Mouse (Mus musculus) adrenal gland, adult 8-10 months (tissue): ENCODE measurements around the gene Ttc14. TPM values are rescaled to one million over a fixed set of nuclear protein-coding genes. Genes with fewer than 3 reads are reported as not detected.
A peak's percentile ranks its signal among the peaks of the same experiment; 100 is the strongest.

Source experiments
- DNase-seq: peaks from one replicate; pipeline ENCODE4 v3.0.0; 2022
- total RNA-seq, 4 experiments: library from RNA; stranded (reverse); gene quantifications; 2 replicates each; pipeline ENCODE4 v1.2.4; 2022

Gene Ttc14
- total RNA-seq: 10 to 100 TPM; 34.0 to 82.6 (median 56.1) TPM

DNA sequence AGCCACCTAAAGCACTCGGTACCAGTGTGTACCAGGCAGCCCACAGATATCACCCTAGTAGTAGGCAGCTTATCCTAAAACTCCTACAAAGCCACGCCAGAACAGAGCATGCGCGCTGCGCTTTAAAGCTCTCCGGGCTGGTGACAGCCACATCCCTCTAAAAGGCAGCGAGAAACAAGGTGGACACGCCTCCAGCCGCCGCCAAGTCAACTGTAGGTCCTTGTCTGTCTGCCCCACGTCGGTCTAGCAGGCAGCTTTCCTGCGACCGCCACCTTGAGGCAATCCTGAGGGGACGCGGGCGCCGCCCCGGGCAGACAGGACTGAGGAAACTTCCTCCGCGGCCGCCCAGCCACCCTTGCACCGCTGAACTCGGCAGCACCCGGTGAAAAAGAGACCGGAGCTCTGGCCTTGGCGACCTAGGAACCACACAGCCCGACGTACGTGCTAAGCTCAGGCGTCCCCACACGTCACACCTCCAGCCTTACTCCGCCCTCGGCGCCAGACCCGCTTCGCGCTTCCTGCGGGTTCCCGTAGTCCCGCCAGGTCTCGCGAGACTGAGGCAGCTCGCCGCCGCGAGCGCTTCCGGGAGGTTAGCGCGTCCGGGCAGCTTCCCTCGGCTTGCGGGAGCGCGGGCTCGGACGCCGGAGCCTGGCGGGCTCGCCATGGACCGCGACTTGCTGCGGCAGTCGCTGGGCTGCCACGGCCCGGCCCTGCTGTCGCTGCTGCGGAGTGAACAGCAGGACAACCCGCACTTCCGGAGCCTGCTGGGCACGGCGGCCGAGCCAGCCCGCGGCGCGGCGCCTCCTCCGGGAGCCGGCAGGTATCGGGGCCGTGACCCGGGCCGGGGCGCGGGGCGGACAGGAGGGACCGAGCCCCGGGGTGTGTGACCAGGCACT, at the start of gene Ttc14:
Gene Ttc14, plus strand, starts transcription at position 216 of the 896 bp plus-strand sequence.
- DNase-seq: peak; percentile 96

DNA sequence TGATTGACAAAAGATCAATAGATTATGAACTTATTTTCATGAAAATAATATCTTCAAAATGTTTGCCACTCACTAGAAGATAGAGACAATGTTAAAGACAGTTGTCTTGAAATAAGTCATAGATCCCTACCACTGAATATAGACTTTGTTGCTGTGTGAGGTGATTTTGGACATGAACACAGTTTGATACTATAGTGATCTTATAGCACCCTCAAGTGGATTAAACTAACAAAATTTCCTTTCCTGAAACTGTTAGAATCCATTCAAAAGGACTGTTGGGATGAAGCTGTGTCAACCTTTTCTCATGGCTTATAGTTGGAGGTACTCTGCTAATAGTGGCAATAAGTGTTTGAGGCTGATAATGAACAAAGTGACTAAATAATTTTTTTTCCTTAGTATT, 8.7 kb upstream of the Ttc14 start:
- DNase-seq: no peak

DNA sequence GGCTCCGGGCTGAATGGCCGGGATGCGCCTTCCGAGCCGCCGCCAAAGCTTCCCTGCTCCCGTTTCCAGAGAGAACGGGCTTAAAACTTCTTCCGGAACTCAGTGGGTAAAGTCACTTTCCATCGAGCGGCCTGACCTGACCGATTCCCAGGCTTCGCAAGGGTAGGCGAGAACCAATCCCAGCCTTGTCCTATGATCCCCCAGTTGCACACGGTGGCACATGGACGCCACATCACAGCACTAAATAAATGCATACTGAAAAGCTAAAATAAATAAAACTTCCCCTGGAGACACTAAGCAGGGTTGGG, 835 bp downstream of the Ttc14 start:
- DNase-seq: no peak

DNA sequence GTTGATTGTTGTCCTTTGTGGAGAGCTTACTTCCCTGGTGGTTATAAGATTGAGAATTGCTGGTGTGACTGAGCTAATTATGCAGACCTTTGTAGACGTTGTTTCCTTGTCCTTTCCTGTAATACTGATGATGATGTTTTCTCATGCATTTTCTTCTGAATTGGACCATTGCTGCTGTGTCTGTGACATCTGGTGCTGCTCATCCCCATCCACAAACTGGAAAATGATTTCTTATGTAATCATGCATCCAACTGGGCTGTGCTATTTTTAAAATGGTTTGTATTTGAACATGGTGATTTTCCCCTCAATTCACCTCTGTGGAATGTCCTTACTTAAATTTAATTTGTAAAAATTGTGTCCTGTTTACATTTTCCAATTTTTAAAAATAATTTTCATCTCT, 7.5 kb downstream of the Ttc14 start:
- no peak for DNase-seq

DNA sequence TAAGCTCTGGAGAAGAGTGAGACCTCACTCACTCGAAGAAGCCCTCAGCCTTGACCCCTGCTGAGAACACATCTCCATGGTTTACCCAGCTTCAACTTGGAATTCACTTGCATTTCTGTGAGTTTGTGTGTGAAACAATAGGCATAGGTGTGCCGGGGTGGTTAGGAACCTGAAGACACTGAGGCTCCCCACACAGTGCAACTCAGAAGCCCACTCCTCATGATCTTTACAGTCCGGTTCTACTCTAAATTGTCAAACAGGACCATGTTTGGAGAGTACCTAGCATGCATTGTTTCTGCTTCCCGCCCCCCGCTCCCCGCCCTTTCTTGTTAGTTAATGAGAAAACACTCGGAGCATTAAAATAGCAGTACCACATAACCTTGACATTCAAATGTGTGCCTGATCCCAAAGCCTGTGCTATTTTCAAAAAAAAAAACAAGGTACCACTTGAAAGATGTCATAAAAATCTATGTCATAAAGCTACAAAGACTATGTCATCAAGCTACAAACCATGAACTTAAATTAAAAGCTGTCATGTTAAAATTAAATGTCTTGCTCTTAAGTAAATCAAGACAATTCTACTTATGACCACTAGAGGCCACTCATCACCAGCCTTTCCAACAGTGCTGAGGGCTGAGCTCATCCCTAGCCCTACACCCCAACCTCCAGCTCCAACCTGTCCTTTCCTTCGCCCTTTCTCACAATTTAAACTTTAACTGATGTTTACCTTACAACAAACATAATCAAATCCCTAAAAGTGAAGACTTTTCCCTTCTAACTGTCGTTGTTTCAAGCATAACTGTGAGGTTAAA, 24.7 kb downstream of the Ttc14 start:
- no peak for DNase-seq

DNA sequence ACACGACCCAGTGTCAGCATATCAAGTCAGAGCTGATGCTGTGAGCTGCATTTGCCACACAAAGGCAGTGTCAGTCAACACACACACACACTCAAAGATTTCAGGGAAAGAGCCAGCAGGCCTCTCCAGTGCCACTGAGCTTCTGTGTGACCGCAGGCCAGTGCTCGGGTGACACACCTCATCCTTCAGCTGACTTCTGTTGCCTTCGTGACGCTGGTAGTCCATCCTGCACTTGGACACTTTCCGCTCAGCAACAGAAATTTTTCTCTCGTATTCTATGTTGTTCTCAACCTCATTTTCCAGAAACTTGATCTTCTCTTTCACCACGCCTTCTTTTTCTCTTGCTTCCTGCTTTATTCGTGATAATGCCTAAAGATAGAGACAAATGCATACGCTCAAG, 32.7 kb downstream of the Ttc14 start:
- DNase-seq: no peak

DNA sequence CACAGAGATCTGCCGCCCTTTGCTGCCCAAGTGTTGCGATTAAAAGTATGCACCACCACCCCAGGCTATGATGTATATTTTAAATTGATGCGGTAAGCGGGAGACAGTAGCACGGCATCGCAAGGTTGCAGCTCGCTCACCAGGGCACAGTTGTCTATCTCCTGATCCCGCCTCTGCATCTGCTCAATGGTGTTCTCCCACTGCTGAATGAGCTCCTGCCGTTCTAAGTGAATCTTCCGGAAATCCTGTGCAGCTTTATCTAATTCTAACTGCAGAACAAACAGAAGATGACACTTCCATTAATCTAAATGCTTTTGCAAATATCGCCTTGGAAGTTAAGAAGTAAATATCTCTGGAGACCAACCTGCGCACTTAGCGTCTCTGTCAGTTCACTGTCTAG, 36.9 kb downstream of the Ttc14 start:
- DNase-seq: no peak

DNA sequence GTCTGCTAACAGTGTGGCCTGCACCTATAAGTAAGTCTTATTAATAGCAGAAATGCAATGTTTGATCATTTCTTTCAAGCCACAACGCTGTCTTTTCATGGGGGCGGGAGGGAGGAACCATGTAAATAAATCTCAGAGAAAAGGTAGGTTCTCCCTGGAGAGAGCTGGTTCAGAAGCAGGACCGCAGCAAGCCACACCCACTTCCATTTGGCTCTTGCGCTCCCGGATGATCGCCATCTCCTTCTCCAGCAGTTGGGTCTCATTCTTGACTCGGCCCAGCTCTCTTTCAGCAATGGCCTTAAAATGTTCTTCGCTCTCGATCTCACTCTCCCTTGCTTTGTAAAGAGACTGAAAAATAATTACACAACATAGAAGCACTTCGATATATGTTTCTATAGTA, 39.2 kb downstream of the Ttc14 start:
- no peak for DNase-seq

DNA sequence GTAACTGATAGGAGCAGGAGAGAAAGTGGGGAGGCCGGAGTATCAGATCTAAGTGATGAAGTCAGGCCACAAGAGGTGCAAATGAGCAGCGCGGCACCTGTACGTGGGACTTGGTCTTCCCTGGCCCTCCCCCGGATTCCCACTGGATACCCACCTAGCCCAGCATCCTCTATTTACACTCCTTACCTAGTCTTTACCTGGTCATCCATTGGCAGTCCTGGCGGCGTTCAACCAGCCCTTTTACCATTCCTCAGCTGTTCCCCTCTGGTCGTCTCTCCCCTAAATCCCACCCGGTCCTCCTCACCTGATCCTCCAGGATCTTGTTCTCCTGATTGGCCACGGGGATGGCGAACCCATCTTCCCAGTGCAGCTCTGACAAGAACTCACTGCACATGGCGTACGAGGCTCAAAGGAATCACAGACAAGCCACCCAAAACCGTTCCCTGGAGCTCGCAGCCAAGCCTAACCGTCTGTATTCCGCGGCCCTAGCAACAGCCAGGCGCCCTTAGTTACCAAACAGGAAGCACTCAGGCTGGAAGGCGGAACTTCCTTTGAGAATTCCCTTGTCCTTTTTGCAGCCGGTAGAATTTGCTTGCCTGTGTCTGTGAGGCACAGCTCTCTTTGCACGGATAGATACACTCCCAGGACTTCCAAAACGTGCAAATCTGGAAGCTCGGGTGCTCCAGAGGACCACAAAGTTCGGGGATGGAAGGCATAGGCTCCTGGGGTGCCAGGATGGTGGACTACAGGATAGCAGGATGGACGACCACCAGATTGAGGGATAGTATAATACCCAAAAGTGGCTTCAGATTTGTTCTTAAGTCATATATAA, 44.4 kb downstream of the Ttc14 start, which contains the start of gene Ccdc39:
Gene Ccdc39, minus strand, starts transcription at position 510 of the 832 bp plus-strand sequence.
- DNase-seq: peak; percentile 58

DNA sequence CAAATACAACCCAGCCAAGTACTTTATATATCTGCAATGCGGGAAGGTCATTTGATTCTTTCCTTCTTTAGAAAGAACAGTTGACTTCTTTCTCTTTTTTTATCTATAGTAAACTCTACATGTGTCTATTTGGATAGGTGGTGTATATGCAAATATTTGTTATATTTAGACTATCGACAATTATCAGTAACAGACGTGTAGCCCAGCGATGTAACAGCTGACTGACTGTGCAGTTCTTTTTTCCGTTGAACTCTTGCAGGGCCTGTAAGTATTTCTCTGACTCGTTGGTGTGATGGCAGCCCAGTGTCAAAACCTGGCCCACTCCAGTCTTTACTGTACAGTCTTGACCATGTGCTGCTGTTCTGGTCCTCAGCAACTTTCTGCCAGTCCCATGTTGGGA, 47.0 kb downstream of the Ttc14 start:
- no peak for DNase-seq

DNA sequence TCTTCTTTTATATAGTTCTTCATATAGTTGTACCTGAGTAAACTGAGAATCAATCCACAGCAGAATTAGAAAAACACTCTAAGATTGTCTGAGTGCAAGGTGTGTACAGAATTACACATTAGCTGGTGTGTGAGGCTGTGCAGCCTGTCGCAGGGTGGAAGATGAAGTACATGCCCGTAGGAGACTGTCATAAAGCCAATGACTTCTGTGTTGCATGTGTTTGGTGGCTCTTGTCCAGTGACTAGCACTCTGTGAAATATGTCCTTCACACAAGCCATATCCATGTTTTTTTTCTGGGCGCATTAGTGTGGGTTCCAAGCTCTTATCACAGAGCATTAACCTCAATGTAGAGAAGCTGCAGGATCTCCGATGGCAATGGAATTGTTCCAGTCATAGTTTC, 51.2 kb downstream of the Ttc14 start:
- DNase-seq: no peak

DNA sequence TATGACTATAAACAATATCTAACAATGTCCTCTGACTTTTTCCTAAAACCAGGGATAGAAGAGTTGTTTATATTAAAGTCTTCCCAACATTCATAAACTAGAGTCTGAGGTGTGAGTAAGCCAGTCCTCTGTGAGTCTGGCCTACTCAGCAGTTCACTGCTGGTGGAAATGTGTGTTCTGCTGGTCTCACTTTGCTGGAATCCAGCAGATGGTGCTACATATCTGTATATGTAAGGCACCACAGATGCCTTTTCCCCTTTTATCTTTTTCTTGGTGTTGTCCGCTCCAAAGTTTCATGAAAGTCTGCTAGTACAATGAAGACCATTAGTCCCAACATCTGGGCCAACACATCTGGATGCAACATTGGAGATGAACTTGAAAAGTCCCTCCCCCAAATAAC, 53.4 kb downstream of the Ttc14 start:
- DNase-seq: no peak

DNA sequence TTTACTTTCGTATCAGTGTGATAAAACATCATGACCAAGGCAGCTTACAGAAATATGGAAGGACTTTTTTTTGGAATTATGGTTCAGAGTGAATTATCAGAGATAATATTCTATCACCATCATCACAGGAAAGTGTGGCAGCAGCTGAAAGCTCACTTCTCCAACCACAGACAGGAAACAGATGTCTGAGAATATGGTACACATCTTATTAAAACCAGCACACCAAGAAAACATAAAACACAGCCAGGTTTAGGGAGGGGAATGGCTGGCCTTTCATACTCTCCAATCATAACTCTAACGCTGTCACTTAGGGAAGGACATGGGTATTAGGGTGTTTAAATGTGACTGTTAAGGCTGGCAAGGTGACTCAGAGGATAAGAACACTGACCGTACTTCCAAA, 59.3 kb downstream of the Ttc14 start:
- no peak for DNase-seq

DNA sequence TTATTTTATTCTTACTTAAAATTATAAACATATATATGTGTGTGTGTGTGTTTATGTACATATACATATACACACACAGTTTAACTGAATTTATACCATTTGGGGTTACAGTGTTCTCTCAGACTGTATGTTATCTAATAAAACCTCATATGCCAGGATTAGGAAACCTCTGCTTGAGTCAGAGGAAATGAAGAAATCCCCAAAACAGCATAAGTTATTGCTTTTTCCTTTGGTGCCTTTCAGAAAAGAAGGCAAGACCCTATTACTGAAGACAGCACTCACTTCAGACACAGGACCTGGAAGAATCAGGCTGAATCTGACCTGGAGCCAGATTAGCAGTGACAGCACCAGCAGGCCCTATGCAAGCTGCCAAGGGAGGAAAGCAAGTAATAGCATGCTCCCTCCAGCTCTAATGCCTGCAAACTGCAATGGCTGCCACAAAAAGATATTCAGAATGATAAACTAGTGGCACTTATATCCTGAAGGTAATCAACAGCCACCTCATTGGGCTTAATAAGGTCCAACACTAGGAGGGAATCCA, 64.4 kb downstream of the Ttc14 start:
- no peak for DNase-seq

Other genes starting within 250 kb of the Ttc14 start
- 1 to 10 TPM; 1.2 to 3.5 (median 2.1) TPM for gene Ccdc39, start 44.5 kb downstream of the Ttc14 start, total RNA-seq
- gene Fxr1, start 220.1 kb downstream of the Ttc14 start, total RNA-seq: 100 to 1,000 TPM; 113 to 132 (median 124) TPM